Mouse (Mus musculus): ENCODE measurements at regions not wholly inside any gene's neighbourhood (a gene's known extent, or its start where the extent isn't known, plus 50 kb on each side); places are given as distances from the start of the nearest gene placed in this dataset.

DNA sequence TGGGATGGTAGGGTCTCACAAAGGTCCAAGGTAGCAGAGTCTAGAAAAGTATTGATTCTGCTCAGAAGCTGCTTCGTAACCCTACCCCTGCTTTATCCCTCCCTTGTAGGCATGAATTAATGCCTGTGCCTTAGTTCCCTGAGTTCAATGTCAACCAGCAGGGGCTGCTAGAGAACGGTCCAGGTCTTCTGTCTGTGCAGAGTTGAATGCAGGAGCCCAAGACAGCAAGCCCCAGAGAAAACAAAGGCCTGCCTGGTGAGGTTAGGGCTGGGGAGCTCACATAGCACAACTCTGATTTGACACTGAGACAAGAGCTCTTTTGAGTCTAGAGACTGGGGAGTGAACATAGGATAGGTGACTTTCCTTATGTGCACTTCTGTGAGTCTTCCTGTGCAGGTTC lies 56.6 kb downstream of the Olig3 start:
- peak; percentile 39 for DNase-seq (ENCODE audit: low spot score)

DNA sequence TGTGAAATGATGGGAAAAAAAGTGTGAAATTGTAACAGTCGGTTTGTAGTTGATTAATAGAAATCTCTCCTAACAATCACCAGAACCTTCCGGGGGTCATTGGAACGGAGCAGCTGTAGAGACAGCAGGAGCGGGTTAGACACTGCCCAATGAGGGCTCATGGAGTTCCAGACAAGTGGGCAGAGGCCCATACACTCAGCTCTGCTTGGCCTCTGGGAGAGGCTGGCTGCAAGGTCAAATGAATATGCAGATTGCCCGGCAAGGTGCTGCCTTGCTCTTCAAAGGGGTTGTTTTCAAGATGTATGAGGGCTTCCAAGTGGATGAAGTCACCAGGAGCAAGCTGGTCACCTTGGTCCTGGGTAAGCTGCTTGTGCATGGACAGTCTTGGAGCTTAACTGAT lies 57.6 kb downstream of the Olig3 start:
- DNase-seq (ENCODE audit: low spot score): no peak

- DNase-seq (ENCODE audit: low spot score): no peak
Observed at GRCm38 (mm10) chr10:19414834-19415233, 58.5 kb downstream of the Olig3 start.

DNA sequence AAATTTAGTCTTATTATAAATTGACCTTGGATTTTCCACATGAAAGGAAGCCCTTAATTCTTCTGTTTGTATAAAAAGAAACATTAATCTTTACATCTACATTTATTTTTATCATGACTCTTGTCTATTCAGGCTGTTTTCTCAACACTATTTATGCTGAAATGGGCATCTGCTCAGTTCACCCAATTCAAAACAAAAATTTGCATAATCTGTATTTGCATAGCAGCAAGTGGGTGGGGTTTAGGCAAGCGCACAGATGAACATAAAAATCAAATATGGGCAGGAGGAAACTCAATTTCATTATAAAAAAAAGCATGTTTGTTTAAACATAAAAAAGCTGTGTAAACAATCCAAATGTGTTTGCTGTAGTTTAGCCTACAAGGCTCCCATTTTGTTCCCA lies 67.7 kb downstream of the Olig3 start:
- no peak for DNase-seq (ENCODE audit: low spot score)

- no peak for DNase-seq (ENCODE audit: low spot score)
Observed at GRCm38 (mm10) chr10:19424961-19425360, 68.6 kb downstream of the Olig3 start.

DNA sequence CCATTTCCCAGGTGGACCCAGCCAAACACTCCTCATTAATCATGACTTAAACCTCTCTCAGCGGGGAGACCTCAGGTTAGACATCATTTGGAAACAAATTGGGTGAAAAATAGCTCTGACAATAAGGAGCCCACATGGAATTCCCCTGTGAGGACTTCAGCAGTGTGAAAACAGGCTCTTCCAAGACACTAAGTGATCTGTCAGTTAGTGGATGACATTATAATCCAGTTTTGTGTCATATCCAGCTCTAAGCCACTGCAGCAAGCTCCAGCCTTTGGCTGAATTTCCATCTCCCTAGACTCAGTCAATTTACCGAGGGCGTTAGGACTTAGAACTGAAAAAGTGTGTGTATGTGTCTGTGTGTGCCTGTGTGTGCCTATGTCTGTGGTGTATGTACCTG lies 70.5 kb downstream of the Olig3 start:
- DNase-seq (ENCODE audit: low spot score): no peak

DNA sequence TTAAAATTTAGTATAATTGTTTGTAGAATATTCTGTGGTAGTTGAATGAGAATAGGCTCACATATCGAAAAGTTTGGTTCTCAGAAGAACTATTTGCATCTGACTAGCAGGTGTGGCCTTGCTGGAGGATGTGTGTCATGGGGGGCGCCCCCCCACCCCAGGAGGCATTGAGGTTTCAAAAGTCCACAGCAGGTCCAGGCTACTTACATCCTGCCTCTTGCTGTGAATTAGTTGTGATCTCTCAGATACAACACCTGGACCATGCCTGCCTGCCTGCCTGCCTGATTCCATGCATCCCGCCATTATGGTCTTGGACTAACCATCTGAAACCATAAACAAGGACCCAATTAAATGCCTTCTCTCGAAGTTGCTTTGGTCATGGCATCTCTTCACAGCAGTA lies 76.2 kb downstream of the Olig3 start:
- no peak for DNase-seq (ENCODE audit: low spot score)

DNA sequence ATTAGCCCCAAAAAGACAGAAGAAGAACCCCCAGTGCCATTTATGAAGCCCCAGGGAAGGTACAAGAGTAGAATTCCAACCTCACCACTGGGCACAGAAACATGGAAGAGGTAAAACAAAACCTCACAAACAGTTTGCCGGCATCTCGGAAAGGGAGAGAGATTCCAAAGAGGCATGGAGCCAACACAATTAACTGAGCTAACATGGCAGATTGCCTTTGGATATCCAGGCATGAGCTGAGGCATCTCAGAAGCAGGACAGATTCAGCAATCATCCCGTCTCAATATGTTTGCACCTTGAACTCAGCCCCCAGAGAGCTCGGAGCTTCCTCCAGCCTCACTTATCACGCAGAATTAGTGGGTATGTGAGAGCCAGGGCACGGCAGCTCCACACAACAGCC lies 78.3 kb downstream of the Olig3 start:
- no peak for DNase-seq (ENCODE audit: low spot score)

DNA sequence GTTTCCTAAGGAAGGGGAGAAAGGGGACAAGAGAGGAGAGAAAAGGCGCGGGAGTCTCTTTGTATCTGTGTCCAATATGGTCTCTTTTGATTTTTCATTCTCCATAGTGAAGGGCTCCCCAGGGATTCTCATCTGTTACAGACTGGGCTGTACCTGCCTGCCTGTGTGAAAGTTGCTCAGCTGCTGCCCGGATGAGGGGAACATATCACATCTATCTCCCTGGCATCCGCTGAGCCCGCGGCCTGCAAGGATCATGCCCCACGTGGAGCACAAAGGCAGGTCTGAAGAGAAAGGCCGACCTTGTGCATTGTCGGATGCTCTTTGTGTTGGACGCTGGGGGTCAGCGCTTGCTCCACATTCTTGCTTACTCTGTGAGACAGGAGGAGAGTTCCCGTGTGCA lies 85.5 kb downstream of the Olig3 start:
- no peak for DNase-seq (ENCODE audit: low spot score)

- no peak for DNase-seq (ENCODE audit: low spot score)
Observed at GRCm38 (mm10) chr10:19443516-19443915, 87.2 kb downstream of the Olig3 start.

DNA sequence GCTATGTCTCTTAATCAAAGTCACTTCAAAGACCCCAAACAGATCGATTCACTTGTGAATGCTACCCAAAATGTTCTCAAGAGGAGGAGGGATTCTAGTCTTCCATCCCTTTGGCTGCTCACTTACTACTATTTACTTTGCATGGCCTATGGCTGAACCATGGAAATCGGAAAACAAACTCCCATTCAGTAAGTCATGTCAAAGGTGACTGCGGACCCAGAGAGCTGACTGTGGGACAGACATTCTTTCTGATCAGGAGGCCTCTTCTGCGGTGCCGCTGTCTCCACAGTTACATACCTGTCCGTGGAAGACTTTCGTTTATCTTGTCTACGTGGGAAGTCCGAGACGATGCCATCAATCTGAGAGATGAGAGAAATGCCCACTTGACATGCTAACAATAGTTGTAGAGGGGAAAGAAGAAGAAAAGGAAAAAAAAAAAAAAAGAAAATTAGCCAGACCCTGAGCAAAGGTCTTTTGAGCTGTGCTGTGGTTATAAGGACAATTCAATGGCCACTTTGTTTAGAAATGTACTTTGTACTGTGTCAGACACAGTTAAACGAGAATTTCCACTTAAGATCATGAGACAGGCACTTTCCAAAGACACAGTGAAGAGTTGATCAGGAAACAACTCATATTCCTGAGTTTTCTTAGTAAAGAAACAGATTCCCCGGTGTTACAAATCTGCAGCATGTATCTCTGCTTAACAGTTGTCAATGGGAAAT lies 92.7 kb downstream of the Olig3 start:
- no peak for DNase-seq (ENCODE audit: low spot score)

DNA sequence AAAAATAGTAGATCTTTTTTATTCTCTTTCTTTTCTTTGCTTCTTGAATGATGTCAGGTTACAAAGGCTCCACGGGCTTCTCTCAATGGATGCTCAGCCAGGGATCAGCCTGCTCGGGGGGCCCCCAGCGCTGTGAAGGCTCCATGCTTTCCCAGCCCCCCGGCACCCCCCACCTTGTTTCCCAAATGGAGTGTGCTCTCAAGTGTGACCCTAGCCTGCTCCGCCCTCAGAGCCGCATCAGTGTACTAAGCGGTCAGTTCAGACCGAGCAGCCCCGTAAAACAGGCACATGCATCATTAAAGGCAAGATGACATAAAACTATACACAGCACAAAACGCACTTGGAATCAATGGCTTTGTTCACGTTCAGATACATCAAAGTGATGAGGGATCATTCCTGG lies 102.7 kb downstream of the Olig3 start:
- DNase-seq (ENCODE audit: low spot score): no peak

DNA sequence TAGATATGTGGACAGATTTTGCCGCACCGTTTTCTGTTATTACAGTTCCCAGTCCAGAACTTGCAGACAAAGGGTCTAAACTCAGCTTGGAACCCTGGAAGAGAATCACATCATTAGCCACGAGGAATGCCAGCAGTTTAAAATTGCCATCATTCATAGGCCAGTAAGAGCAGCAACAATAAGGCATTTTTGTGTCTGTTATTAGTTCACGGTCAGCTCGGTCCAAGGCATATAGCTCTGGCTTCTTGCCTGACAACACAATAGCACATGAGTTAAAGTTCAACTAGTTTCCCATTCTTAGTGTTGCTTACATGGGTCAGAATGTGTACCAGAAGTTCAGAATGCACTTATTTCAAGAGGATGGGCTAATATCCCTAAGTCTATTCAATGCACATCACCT lies 103.4 kb downstream of the Olig3 start:
- DNase-seq (ENCODE audit: low spot score): no peak

- no peak for DNase-seq (ENCODE audit: low spot score)
Observed at GRCm38 (mm10) chr10:19460164-19460563, 103.8 kb downstream of the Olig3 start.

DNA sequence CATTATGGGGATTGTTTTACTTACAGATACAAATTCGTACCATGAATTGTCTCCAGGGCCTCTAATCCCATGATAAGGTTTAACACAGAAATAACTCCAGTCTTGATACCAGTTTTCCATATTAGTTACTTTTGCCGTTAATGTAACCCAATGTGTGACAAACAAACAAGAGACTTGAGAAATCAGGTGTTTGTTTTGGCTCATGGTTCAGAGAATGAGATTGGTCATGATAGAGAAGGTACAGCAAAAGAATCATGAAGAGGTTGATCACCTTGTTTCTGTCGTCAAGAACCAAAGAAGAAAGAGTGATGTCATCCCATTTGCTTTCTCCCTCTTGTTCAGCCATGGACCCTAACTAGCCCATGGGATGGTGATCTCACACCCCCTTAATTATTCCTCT lies 107.5 kb downstream of the Olig3 start:
- DNase-seq (ENCODE audit: low spot score): no peak

- peak; percentile 16 for DNase-seq (ENCODE audit: low spot score)
Observed at GRCm38 (mm10) chr10:19464504-19464903, 108.2 kb downstream of the Olig3 start.

- DNase-seq (ENCODE audit: low spot score): no peak
Observed at GRCm38 (mm10) chr10:19471349-19472040, 115.2 kb downstream of the Olig3 start.

DNA sequence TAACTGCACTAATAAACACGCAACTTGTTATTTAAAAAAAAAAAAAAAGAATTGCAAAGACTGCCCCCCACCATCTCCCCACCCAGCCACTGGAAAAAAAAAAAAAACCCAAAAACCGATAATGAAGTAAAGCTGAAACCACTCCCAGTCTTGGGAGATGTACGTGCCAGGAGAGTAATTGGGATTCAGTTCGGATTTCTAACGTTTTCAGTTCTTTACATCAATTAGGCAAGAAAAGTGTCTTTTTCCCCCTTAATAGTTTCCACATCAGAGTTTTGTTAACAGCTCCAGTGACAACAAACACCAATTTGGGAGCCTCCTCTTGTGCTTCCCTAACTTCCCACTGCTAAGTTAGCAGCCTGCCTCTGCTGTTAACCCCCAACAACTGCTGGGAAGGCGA lies 115.7 kb downstream of the Olig3 start:
- no peak for DNase-seq (ENCODE audit: low spot score)

DNA sequence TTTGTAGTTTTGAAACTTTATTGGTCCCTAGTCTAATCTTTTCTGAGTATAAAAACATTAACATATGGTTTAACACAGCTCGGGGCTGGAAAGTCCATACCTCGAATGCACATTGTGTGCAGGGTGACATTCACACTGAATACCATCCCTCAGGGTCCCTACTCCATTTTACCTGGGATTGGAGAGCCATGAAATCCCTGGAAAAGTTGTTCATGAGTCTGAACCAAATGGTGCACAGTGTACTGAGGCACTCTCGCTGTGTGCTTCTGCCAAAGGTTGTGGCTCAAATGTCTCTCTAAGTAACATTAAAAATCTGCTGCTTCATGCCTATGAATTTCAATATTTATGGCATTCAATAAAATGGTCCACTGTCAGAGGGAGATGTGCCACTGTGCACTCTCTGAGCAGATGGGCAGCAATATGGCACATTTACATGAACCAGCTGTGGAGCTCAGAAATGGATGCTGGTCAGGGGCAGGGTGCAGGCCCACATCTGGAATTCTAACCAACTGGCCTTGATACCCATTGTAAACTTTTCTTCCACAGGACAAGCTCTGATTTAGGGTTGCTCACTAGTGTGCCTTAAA lies 116.7 kb downstream of the Olig3 start:
- DNase-seq (ENCODE audit: low spot score): no peak

- DNase-seq (ENCODE audit: low spot score): no peak
Observed at GRCm38 (mm10) chr10:19485537-19486135, 106.1 kb upstream of the Ifngr1 start.

- no peak for DNase-seq (ENCODE audit: low spot score)
Observed at GRCm38 (mm10) chr10:19490500-19490899, 101.2 kb upstream of the Ifngr1 start.

GRCm38 (mm10) chr10:19491513-19492380 lies 100.0 kb upstream of the Ifngr1 start:
- DNase-seq (ENCODE audit: low spot score): peak; percentile 80

Measured in urinary bladder, postnatal 14 days (tissue).